Mouse (Mus musculus): ENCODE measurements around the gene Itga9. TPM values are rescaled to one million over a fixed set of nuclear protein-coding genes. Genes with fewer than 3 reads are reported as not detected.

The Itga9 gene
- polyA plus RNA-seq, 1 experiment from 2014 or later = 7.4 TPM

DNA sequence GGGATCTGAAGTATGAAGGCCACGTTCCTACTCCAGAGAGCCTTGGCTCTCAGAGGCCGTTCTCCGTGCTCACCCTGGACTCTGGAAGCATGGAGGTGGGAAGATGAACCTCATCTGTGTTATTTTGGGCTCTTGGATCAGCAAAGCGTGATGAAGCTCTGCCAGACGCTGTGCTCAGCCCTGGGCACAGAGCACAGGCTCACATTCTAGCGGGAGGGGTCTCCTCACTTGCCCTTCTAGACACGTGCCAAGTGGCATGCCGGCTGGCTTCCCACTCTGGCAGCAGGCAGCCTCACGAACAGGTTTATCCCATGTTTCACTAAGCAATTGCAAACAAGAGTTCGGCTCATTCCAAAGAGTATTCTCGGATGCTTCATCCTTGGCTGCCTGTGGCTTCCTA lies 86.8 kb downstream of the Itga9 start:
- Histone ChIP-seq H3K27ac (peak overlapping the region; percentile 80), H3K4me1 (peaks cover 59% of the 10 kb centered on the region), H3K9ac (no peak overlapping the region), H3K36me3 (peaks cover 40% of the 10 kb centered on the region), H3K9me3 (no peaks in the 10 kb centered on the region), H3K27me3 (peaks cover 2% of the 10 kb centered on the region; the same call in 1 of the 2 replicates), H3K4me3 (no peak overlapping the region), H3K4me2 (no peak overlapping the region)
- 70% methylated on average over 11 of the region's 11 CpGs for WGBS
- no peak for ATAC-seq (ENCODE audit: insufficient number of reproducible peaks, insufficient read depth, low FRiP score, low TSS enrichment, low read depth)

DNA sequence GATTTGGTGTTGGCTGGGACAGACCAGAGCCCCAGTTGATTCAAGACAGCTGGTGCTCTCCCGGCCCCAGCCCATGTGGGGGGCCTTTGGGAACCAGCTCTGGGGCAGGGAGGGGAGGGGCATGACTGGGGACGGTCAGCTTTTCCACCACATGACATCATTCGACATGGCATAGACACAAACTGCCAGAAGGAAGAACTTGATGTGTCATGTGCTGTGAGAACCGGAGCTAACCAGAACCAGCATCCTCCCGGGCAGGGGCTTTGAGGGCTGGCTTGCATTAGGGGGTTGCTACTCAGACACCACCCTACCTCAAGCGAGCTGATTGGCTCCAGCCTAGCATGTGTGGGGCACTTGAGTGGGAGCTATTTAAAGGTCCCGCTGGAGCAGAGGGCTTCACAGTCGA lies 87.9 kb downstream of the Itga9 start:
- Histone ChIP-seq H3K36me3 (peaks cover 45% of the 10 kb centered on the region), H3K27ac (peak overlapping the region; percentile 80), H3K27me3 (peaks cover 2% of the 10 kb centered on the region; the same call in 1 of the 2 replicates), H3K4me1 (peaks cover 47% of the 10 kb centered on the region), H3K9me3 (no peaks in the 10 kb centered on the region), H3K4me3 (no peak overlapping the region), H3K4me2 (peak overlapping the region; percentile 33), H3K9ac (no peak overlapping the region)
- 22% methylated on average over 8 of the region's 8 CpGs for WGBS
- ATAC-seq (ENCODE audit: insufficient number of reproducible peaks, insufficient read depth, low FRiP score, low TSS enrichment, low read depth) = peak; percentile 88

DNA sequence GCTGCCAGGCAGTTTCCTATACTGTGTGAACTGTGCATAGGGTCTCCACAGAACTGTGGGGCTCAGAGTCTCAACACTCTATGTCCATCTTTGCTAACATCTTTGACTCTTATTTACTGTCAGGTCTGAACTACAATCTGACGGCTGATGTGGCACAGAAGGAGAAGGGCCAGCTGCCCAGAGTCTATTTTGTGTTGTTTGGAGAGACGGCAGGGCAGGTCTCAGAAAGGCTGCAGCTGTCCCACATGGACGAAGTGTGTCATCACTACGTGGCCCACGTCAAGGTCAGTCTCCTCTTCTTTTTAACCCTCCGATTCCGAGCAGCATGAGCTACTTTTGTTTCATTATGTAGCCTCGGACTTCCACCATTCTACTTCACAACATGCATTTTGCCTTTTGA lies 91.7 kb downstream of the Itga9 start:
- Histone ChIP-seq H3K4me2 (no peak overlapping the region), H3K4me3 (no peak overlapping the region), H3K9ac (no peak overlapping the region), H3K36me3 (peaks cover 15% of the 10 kb centered on the region), H3K27ac (no peak overlapping the region), H3K9me3 (no peaks in the 10 kb centered on the region), H3K4me1 (peaks cover 50% of the 10 kb centered on the region), H3K27me3 (no peaks in the 10 kb centered on the region)
- ATAC-seq (ENCODE audit: insufficient number of reproducible peaks, insufficient read depth, low FRiP score, low TSS enrichment, low read depth) = no peak
- 83% methylated on average over 8 of the region's 8 CpGs for WGBS

DNA sequence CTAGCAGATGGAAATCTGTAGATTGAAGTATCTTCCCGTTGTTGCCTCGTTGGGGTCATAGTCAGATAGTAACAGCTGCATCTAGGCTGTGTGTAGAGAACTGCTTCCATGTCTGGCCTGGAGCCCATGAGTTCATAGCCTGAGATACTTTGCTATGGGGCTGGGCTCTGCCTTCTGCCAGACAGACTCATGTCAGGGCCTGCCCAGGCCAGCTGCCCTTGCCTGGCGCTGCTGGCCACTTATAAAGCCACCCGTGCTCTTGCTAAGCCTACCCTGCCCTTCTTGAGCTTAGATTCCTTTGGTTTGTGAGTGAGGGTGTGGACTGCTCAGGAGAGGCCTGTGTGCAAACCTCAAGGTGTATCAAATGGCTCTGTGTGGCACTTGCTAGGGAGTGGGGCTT lies 93.2 kb downstream of the Itga9 start:
- 73% methylated on average over 4 of the region's 4 CpGs for WGBS
- ATAC-seq (ENCODE audit: insufficient number of reproducible peaks, insufficient read depth, low FRiP score, low TSS enrichment, low read depth) = no peak

DNA sequence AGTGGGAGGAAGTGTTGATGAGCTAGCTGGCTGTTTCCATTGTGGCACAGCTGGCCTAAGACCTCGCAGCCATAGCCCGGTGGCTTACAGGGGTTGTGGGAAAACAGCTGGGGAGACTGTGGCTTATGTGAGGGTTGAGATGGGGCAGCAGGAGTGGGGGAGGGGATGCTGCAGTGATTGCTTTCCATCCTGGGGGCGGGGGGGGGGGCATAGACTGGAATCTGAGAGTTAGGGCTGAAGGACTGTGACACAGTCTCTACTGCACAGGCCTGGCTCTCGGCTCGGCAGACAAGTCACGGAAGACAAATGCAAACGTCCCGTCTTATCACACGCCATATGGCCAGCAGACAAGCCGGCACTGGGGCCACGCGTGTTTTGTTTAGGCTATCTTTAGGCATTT lies 94.4 kb downstream of the Itga9 start:
- peaks cover 17% of the 10 kb centered on the region for H3K36me3 ChIP-seq
- H3K27ac ChIP-seq = peak overlapping the region; percentile 62; the same call in 1 of the 2 replicates
- H3K4me2 ChIP-seq = no peak overlapping the region
- H3K4me3 ChIP-seq = no peak overlapping the region
- 25% methylated on average over 11 of the region's 12 CpGs for WGBS
- H3K27me3 ChIP-seq = no peaks in the 10 kb centered on the region
- H3K4me1 ChIP-seq = peaks cover 34% of the 10 kb centered on the region
- no peak overlapping the region for H3K9ac ChIP-seq
- ATAC-seq (ENCODE audit: insufficient number of reproducible peaks, insufficient read depth, low FRiP score, low TSS enrichment, low read depth) = no peak
- no peaks in the 10 kb centered on the region for H3K9me3 ChIP-seq

More for the DNA sequence above, 93.2 kb downstream of the Itga9 start:
- Histone ChIP-seq H3K4me1 (peaks cover 34% of the 10 kb centered on the region), H3K9me3 (no peaks in the 10 kb centered on the region), H3K4me3 (no peak overlapping the region), H3K9ac (no peak overlapping the region), H3K27me3 (no peaks in the 10 kb centered on the region), H3K27ac (no peak overlapping the region), H3K4me2 (no peak overlapping the region), H3K36me3 (peaks cover 19% of the 10 kb centered on the region)

DNA sequence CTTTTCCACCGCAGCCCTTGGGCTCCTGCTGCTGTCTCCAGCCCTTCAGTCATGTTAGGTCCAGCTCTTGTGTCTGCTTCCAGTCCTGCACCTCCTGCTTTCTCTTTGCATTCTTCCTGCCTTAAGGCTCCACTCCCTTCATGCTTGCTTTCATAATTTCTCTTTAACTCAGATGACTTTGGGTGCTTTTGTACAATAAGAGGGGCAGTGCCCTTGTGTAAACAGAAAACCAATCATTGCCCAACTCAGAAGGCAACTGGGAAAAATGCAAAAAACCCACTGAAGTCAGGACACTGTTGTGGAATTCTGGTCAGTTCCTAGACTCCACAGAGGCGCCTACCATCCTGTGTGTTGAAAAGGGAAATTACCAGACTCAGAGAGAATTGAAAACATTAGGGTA lies 95.3 kb downstream of the Itga9 start:
- H3K27me3 ChIP-seq = no peaks in the 10 kb centered on the region
- ATAC-seq (ENCODE audit: insufficient number of reproducible peaks, insufficient read depth, low FRiP score, low TSS enrichment, low read depth) = no peak
- H3K4me2 ChIP-seq = no peak overlapping the region
- H3K4me3 ChIP-seq = no peak overlapping the region
- H3K9ac ChIP-seq = no peak overlapping the region
- H3K36me3 ChIP-seq = peaks cover 16% of the 10 kb centered on the region
- no peak overlapping the region for H3K27ac ChIP-seq
- WGBS = 79% methylated on average over 2 of the region's 2 CpGs
- H3K9me3 ChIP-seq = no peaks in the 10 kb centered on the region
- peaks cover 43% of the 10 kb centered on the region for H3K4me1 ChIP-seq

DNA sequence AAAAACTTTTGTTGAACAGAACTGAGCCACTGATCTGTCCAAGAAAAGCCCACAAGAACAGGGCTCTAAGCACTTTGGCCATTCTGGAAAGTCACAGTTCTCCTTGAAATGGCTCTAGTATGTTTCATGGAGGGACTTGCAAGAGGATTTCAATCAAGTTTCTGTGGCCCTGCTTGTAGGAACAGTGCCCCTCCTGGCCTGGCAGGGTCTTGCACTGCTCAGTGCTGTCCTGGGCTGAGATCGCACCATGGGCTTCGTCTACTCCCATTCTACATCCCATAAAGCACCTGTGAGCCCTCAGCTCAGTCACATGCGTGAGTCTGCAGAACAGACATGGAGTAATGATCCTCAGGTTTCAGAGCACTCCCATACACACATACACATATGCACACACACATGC lies 96.7 kb downstream of the Itga9 start:
- peaks cover 46% of the 10 kb centered on the region for H3K4me1 ChIP-seq
- no peak overlapping the region for H3K9ac ChIP-seq
- no peak overlapping the region for H3K4me2 ChIP-seq
- no peaks in the 10 kb centered on the region for H3K27me3 ChIP-seq
- peaks cover 16% of the 10 kb centered on the region for H3K36me3 ChIP-seq
- no peak for ATAC-seq (ENCODE audit: insufficient number of reproducible peaks, insufficient read depth, low FRiP score, low TSS enrichment, low read depth)
- WGBS = 94% methylated on average over 3 of the region's 3 CpGs
- no peak overlapping the region for H3K4me3 ChIP-seq
- peaks cover 2% of the 10 kb centered on the region; the same call in 1 of the 2 replicates for H3K9me3 ChIP-seq
- no peak overlapping the region for H3K27ac ChIP-seq

- Histone ChIP-seq H3K27me3 (no peaks in the 10 kb centered on the region), H3K36me3 (peaks cover 16% of the 10 kb centered on the region; the same call in 1 of the 2 replicates), H3K4me3 (no peak overlapping the region), H3K9ac (no peak overlapping the region), H3K9me3 (peaks cover 2% of the 10 kb centered on the region; the same call in 1 of the 2 replicates), H3K4me2 (no peak overlapping the region), H3K4me1 (peaks cover 39% of the 10 kb centered on the region), H3K27ac (no peak overlapping the region)
- ATAC-seq (ENCODE audit: insufficient number of reproducible peaks, insufficient read depth, low FRiP score, low TSS enrichment, low read depth) = no peak
- WGBS = 59% methylated on average over 14 of the region's 14 CpGs
Observed at GRCm38 (mm10) chr9:118705381-118706074, 99.0 kb downstream of the Itga9 start.

DNA sequence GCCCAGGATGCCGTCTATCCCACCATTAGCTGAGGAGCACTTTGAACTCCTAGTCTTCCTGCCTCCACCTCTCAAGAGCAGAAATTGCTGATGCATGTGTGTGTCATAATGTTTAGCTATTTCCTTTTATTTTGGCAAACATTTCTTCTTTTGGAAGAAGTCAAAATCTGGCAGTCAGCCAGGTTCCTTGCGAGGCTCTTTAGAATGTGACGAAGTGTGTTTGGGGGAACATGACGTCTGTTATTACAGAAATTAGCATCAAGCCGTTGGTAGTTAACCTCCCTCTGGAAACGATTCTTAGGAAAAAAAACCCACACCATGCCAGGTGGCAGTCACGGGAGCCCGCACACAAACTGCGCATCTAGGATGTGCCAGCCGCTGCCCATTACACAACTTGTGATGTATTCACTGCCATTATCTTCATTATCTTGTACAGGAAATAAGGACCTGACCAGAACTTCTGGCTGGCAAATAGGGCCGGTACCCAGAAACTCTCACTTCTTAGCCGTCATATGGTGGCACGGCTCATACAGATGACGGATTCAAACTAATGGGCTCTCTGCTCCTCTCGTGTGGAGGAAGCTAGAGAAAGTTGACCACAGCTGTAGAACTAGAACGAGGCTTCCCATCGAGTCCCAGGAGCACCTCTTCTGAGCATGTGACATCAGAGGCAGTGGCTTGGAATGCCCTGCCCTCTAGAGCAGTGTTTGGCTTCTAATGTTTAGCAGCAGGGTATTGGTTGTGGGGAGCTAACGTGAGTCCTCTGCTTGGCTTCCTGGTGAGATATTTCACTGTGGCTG lies 99.9 kb downstream of the Itga9 start:
- ATAC-seq (ENCODE audit: insufficient number of reproducible peaks, insufficient read depth, low FRiP score, low TSS enrichment, low read depth) = no peak
- peaks cover 34% of the 10 kb centered on the region for H3K4me1 ChIP-seq
- 0 out of 2 replicates have a peak overlapping the region, but pooled peaks have one; percentile 8 for H3K27ac ChIP-seq
- H3K4me2 ChIP-seq = no peak overlapping the region
- H3K4me3 ChIP-seq = no peak overlapping the region
- H3K27me3 ChIP-seq = no peaks in the 10 kb centered on the region
- peaks cover 2% of the 10 kb centered on the region; the same call in 1 of the 2 replicates for H3K9me3 ChIP-seq
- no peak overlapping the region for H3K9ac ChIP-seq
- H3K36me3 ChIP-seq = peaks cover 19% of the 10 kb centered on the region
- WGBS = 52% methylated on average over 18 of the region's 18 CpGs

DNA sequence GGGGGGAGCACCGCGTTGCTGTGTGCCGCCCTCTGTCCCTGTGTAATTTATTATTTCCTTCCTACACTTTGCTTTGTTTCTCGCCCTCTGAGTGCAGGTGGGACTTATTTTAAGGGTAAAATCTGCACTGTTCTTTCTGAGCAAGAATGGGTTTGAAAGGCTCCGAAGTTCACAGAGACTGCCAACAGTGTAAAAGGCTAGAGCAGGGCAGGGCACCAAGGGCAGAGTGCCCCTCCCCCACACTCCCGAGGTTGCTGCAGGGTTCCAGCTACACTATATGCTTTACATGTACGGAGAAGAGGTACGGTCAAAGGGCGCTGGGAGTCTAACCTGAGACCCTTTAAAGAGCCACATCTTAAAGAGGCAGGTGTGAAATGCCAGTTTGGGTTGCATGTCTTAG lies 104.1 kb downstream of the Itga9 start:
- H3K4me2 ChIP-seq = no peak overlapping the region
- no peak overlapping the region for H3K4me3 ChIP-seq
- no peak overlapping the region for H3K27ac ChIP-seq
- 65% methylated on average over 9 of the region's 9 CpGs for WGBS
- ATAC-seq (ENCODE audit: insufficient number of reproducible peaks, insufficient read depth, low FRiP score, low TSS enrichment, low read depth) = no peak
- H3K4me1 ChIP-seq = peaks cover 23% of the 10 kb centered on the region
- peaks cover 2% of the 10 kb centered on the region; the same call in 1 of the 2 replicates for H3K9me3 ChIP-seq
- no peaks in the 10 kb centered on the region for H3K27me3 ChIP-seq
- H3K36me3 ChIP-seq = peaks cover 20% of the 10 kb centered on the region
- no peak overlapping the region for H3K9ac ChIP-seq

DNA sequence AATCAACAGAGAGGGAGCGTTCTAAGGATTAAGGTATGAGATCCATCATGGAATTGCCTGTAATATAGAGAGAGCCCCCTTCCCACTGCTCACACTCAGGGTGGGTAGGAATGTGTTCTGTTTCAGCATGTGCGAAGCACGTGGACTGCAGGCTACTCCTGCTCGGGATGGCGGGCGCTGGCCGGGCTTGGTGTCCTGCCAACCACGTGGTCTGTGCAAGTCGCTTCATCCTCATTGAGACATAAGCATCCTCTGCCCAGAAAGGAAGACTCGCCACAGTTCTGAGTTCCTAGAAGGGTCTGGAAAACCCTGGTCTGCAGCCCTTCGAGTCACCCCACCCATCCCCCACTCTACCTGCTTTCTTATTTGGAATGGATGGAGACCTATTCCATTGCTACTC lies 105.3 kb downstream of the Itga9 start:
- H3K4me1 ChIP-seq = peaks cover 16% of the 10 kb centered on the region
- peaks cover 30% of the 10 kb centered on the region for H3K36me3 ChIP-seq
- H3K9me3 ChIP-seq = peaks cover 2% of the 10 kb centered on the region; the same call in 1 of the 2 replicates
- H3K4me2 ChIP-seq = no peak overlapping the region
- H3K27ac ChIP-seq = no peak overlapping the region
- no peaks in the 10 kb centered on the region for H3K27me3 ChIP-seq
- no peak for ATAC-seq (ENCODE audit: insufficient number of reproducible peaks, insufficient read depth, low FRiP score, low TSS enrichment, low read depth)
- H3K9ac ChIP-seq = no peak overlapping the region
- WGBS = 73% methylated on average over 11 of the region's 11 CpGs
- no peak overlapping the region for H3K4me3 ChIP-seq

DNA sequence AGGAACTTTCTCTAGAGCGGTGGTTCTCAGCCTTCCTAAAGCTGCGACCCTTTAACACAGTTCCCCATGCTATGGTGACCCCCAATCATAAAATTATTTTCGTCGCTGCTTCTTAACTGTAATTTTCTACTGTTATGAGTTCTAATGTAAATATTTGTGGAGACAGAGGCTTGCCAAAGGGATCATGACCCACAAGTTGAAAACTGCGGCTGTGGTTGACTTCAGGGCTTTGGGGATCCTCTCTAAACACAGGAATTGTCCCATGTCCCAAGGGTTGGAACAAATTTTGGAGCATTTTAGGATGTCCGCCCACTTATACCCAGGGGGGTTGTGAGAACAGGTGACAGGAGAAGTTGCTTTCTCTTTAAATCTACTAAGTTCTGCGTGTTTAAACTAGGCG lies 107.0 kb downstream of the Itga9 start:
- Histone ChIP-seq H3K4me2 (no peak overlapping the region), H3K27ac (no peak overlapping the region), H3K9ac (no peak overlapping the region), H3K4me3 (no peak overlapping the region), H3K36me3 (peaks cover 25% of the 10 kb centered on the region), H3K9me3 (no peaks in the 10 kb centered on the region), H3K27me3 (no peaks in the 10 kb centered on the region), H3K4me1 (peaks cover 19% of the 10 kb centered on the region; the same call in 1 of the 2 replicates)
- no peak for ATAC-seq (ENCODE audit: insufficient number of reproducible peaks, insufficient read depth, low FRiP score, low TSS enrichment, low read depth)
- WGBS = 88% methylated on average over 8 of the region's 8 CpGs

Measured in embryonic facial prominence, embryonic 13.5 days (tissue).